Mouse (Mus musculus): Measurements from ENCODE around the gene Gm7173.
A peak's percentile ranks its signal among the peaks of the same experiment; 100 is the strongest.

The Gm7173 gene

GRCm38 (mm10) chrX:79516977-79517645 is at the start of gene Gm7173:
Gene Gm7173 (minus strand): TSS chrX:79517285.
- peak; percentile 45 for DNase-seq

DNA sequence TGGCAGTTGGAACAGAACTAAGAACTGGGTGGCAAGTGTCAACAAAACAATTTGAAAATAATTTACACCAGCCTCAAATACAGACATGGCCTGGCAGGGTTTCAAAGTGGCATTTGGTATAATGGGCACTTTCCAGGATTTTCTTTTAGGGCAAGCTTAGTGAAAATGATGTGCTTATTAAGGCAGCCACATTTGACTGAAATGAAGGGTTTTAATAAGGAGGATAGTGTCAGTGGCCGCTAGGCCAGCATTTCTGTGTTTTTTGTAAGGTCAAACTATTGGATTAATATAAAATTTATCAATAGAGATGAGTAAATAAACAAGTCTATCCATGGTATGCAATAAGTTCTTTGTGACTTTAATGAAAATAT is 546 bp upstream of the Gm7173 start:
- DNase-seq: no peak

- DNase-seq: no peak
These were observed 200.3 kb downstream of the Gm7173 start for GRCm38 (mm10) chrX:79316790-79317189.
